Mouse (Mus musculus): ENCODE results near the gene Ythdf1.

Ythdf1 gene

DNA sequence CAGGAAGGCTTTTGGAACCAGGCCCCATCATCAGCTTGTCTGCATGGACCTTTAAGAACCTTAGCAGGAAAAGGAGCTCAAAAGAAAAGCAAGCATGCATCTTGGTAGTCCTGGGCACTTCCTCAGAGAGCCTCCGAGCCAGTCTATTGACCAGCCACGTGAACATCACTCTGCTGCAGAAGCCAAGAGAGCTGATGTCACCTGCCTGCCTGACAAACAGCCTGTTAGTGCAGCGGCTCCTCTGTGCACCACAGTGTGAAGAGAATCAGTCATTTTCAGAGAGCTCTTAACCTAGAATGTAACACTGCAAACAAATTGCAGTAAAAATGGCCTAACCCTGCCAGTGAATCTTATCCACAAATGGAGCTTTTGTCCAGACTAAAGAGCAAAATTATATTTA is 50.7 kb downstream of the Ythdf1 start:
- peak; percentile 36 for DNase-seq

DNA sequence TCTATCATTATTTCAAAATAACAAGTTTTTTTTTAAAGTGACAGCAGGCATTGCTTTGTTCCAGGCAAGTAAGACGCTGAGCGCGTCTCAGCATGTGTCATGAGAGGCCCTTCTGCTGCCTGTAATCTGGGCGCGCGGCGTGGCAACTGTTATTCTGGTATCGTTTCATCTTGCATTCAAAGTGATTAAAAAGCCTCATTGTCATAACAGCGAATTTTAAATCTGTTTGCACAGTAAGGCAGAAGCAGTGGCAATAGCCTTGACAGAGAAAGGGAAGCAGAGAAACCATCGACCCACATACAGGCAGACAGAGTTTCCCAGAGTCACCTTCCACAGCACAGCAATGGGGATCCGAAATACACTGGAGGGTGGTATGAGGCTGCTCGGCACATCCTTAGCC is 59.2 kb downstream of the Ythdf1 start:
- DNase-seq = peak; percentile 79

DNA sequence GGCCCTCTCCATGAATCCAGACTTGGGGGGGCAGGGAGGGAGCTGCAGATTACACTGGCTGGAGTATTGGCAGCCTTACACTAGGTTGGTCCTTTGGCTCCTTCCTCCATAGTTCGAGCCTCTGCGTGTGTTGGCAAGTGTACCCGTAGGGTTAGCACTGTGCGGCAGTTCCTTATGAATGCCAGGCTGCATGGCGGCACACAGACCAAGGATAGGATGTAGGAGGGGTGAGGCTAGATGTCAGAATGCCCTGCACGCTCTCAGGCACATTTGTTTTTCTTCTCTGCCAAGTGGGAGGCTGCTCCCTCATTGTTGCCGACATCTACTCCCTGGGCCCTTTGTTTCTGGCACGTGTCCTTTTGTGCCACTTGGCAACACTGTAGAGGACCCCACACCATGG is 63.6 kb downstream of the Ythdf1 start:
- DNase-seq = no peak

DNA sequence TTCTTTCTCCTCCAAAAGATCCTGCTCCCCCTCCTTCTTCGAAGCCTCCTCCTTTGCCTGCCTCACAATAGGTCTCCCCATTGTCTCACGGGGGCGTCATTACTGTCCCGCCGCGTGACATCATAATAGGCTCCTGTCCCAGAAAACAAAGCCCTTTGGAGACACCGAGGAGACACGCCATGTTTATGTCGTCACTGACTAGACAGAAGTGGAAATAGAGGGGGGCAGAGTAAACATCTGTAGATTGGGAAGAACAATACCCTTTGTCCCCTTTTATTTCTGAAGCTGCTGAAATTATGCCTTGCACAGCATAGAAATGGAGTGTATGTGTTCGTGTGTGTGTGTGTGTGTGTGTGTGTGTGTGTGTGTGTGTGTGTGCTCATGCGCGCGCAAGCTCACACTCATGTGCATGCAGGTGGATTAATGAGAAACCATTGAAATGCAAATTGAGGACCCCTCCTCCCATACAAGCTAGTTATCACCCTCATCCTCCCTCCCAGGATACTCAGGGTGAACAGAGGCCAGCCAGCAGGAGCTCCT is 65.7 kb downstream of the Ythdf1 start:
- peak; percentile 61 for DNase-seq
